Mouse (Mus musculus): ENCODE results near the gene Gtpbp10.

- TF ChIP-seq CTCF (IDR thresholded peaks at IDR 0.05; ENCODE audit: borderline replicate concordance, extremely low read depth, insufficient read depth, insufficient read length) (no peak), POLR2A (IDR thresholded peaks at IDR 0.05; ENCODE audit: borderline replicate concordance, extremely low read depth, insufficient read depth, insufficient read length, poor library complexity, severe bottlenecking) (no peak)
Measured at GRCm38 (mm10) chr5:5501583-5501982, 57.8 kb downstream of the Gtpbp10 start.
